Mouse (Mus musculus) G1E (cell line): ENCODE measurements around the gene Itga3. TPM values are rescaled to one million over a fixed set of nuclear protein-coding genes. Genes with fewer than 3 reads are reported as not detected.

ENCODE experiments used
- ATAC-seq: 2 replicates; pipeline ENCODE4 v1.8.0; 2016; ENCODE audit warnings: mild to moderate bottlenecking; ENCODE audit not compliant: insufficient number of reproducible peaks, poor library complexity, low FRiP score, severe bottlenecking; ENCODE audit errors: extremely low read depth
- DNase-seq: peaks from one replicate; pipeline ENCODE4 v3.0.0; 2012; ENCODE audit warnings: low spot score
- H3K27me3 ChIP-seq: 2 replicates; pipeline ENCODE4 v1.6.1; 2012; ENCODE audit warnings: mild to moderate bottlenecking, low read length, inconsistent platforms; ENCODE audit not compliant: insufficient read depth
- H3K36me3 ChIP-seq: replicated peaks from 2 replicates; pipeline ENCODE3; 2012; ENCODE audit warnings: mild to moderate bottlenecking, inconsistent platforms
- H3K4me1 ChIP-seq: 2 replicates; pipeline ENCODE4 v1.6.1; 2012; ENCODE audit warnings: low read depth, low read length, inconsistent platforms, mixed read lengths; ENCODE audit not compliant: insufficient read depth
- H3K4me3 ChIP-seq: 2 replicates; pipeline ENCODE4 v1.5.1; 2012; ENCODE audit warnings: low read depth, mild to moderate bottlenecking, inconsistent platforms, low read length, moderate library complexity, mixed read lengths
- H3K9me3 ChIP-seq: replicated peaks from 2 replicates; pipeline ENCODE4 v1.6.1; 2012; ENCODE audit warnings: inconsistent platforms
- CTCF ChIP-seq: IDR thresholded peaks from 2 replicates; pipeline ENCODE4 v1.5.1; 2012; ENCODE audit warnings: low read depth, low read length, inconsistent platforms, mixed read lengths
- GATA1 ChIP-seq: IDR thresholded peaks from 2 replicates; pipeline ENCODE4 v1.6.1; 2012; ENCODE audit warnings: borderline replicate concordance, low read length, inconsistent platforms, mixed read lengths
- GATA2 ChIP-seq: IDR thresholded peaks from 2 replicates; pipeline ENCODE4 v1.6.1; 2012; ENCODE audit warnings: low read depth, low read length, inconsistent platforms, borderline replicate concordance
- POLR2AphosphoS5 ChIP-seq: IDR thresholded peaks from 2 replicates; pipeline ENCODE4 v1.6.1; 2012; ENCODE audit warnings: low read depth, low read length, inconsistent platforms; ENCODE audit not compliant: insufficient replicate concordance
- TAL1 ChIP-seq: conservative IDR thresholded peaks from 2 replicates; pipeline ENCODE4 v1.6.1; 2012; ENCODE audit warnings: low read depth, low read length, inconsistent platforms, mixed read lengths
- polyA plus RNA-seq: library from polyadenylated mRNA; stranded (reverse); fragments of >175 nt; gene quantifications from 2 replicates; pipeline ENCODE4 v1.2.3, GENCODE M21; 2012
- total RNA-seq, 2 experiments: library from RNA; stranded (forward) in 1 of 2; stranded (reverse) in 1 of 2; fragments of 200-1000 nt in 1 of 2; fragments of >200 nt in 1 of 2; fragmentation: Nextera tagmentation in 1 of 2; gene quantifications; 2 replicates each; pipeline ENCODE4 v1.2.3; 2014 to 2017

Itga3 gene
- total and polyA plus RNA-seq, 3 experiments, result 0.27 TPM; not detected in 2

- TF ChIP-seq GATA1, result no peak
- no peak for TF ChIP-seq CTCF
- no peak for TF ChIP-seq GATA2
- TF ChIP-seq TAL1, result no peak
- no peak; the same call in 1 of the 2 replicates for TF ChIP-seq POLR2AphosphoS5
- Histone ChIP-seq H3K4me1 (peaks cover 87% of the 10 kb centered on the region), H3K27me3 (no peaks in the 10 kb centered on the region), H3K36me3 (peaks cover 46% of the 10 kb centered on the region), H3K9me3 (no peaks in the 10 kb centered on the region), H3K4me3 (peak overlapping the region; percentile 83)
- ATAC-seq (no peak), DNase-seq (no peak)
Measured at GRCm38 (mm10) chr11:95008661-95009628, 67.7 kb downstream of the Itga3 start.

- Histone ChIP-seq H3K36me3 (peaks cover 48% of the 10 kb centered on the region), H3K9me3 (no peaks in the 10 kb centered on the region), H3K27me3 (no peaks in the 10 kb centered on the region), H3K4me3 (peak overlapping the region; percentile 46; the same call in 1 of the 2 replicates), H3K4me1 (peaks cover 89% of the 10 kb centered on the region)
- no peak for DNase-seq
- ATAC-seq, result no peak
- no peak for TF ChIP-seq GATA2
Measured at GRCm38 (mm10) chr11:95007418-95007817, 69.2 kb downstream of the Itga3 start.

- H3K4me1 ChIP-seq, result peaks cover 89% of the 10 kb centered on the region
- ATAC-seq (peak; percentile 46; the same call in 1 of the 2 replicates), DNase-seq (peak; percentile 89)
- TF ChIP-seq POLR2AphosphoS5 (no peak), CTCF (no peak), TAL1 (no peak), GATA1 (no peak), GATA2 (no peak)
- H3K27me3 ChIP-seq, result no peaks in the 10 kb centered on the region
- peaks cover 55% of the 10 kb centered on the region for H3K36me3 ChIP-seq
- H3K9me3 ChIP-seq, result no peaks in the 10 kb centered on the region
- peak overlapping the region; percentile 56; the same call in 1 of the 2 replicates for H3K4me3 ChIP-seq
Measured at GRCm38 (mm10) chr11:95006525-95007219, 69.9 kb downstream of the Itga3 start.

- Histone ChIP-seq H3K9me3 (no peaks in the 10 kb centered on the region), H3K4me1 (peaks cover 88% of the 10 kb centered on the region), H3K27me3 (no peaks in the 10 kb centered on the region), H3K4me3 (peak overlapping the region; percentile 56; the same call in 1 of the 2 replicates), H3K36me3 (peaks cover 62% of the 10 kb centered on the region)
- no peak for DNase-seq
- TF ChIP-seq GATA2 (no peak), POLR2AphosphoS5 (no peak), GATA1 (no peak), CTCF (no peak), TAL1 (no peak)
- no peak for ATAC-seq
Measured at GRCm38 (mm10) chr11:95006038-95006437, 70.6 kb downstream of the Itga3 start.

- Histone ChIP-seq H3K9me3 (no peaks in the 10 kb centered on the region), H3K27me3 (no peaks in the 10 kb centered on the region), H3K4me3 (no peak overlapping the region), H3K4me1 (peaks cover 98% of the 10 kb centered on the region), H3K36me3 (peaks cover 74% of the 10 kb centered on the region)
- ATAC-seq, result no peak
- no peak for DNase-seq
- TF ChIP-seq POLR2AphosphoS5 (no peak), CTCF (no peak), TAL1 (no peak), GATA1 (no peak), GATA2 (no peak)
Measured at GRCm38 (mm10) chr11:95004937-95005198, 71.7 kb downstream of the Itga3 start.

DNA sequence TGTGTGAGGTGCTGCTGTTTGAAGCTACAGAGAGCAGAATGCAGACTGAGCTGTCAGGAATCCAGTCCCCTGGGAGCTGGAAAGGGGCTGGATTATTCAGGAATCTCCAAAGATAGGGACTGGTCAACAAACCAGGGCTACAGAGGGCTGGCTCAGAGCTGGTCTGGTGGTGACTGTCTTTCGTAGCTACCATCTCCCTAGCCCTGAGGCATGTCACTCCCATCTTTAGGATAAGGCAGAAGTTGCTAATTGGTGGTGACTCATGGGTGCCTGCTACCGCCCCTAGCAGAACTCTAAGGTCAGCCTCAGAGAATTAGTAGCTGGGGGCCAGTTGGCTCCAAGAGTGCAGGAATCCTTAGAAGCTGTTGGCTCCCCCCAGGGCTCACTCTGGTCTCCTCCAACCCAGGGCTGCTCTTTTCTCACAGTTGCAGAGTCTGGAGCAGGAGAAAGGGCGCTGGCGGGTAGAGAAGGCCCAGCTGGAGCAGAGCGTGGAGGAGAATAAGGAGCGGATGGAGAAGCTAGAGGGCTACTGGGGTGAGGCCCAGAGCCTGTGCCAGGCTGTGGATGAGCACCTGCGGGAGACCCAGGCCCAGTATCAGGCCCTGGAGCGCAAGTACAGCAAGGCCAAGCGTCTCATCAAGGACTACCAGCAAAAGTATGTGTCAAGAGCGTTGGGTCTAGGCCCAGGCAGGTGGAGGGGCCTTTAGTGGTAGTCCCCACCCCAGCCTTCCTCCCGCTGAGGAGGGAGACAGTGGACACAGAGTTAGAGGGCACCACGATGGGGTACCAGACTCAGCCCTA, 72.3 kb downstream of the Itga3 start:
- no peaks in the 10 kb centered on the region for H3K27me3 ChIP-seq
- TF ChIP-seq GATA2 (no peak), CTCF (no peak), GATA1 (no peak), TAL1 (no peak), POLR2AphosphoS5 (no peak)
- H3K9me3 ChIP-seq, result no peaks in the 10 kb centered on the region
- H3K4me3 ChIP-seq, result no peak overlapping the region
- ATAC-seq (no peak), DNase-seq (no peak)
- H3K4me1 ChIP-seq, result peaks cover 99% of the 10 kb centered on the region
- H3K36me3 ChIP-seq, result peaks cover 79% of the 10 kb centered on the region
